Mouse (Mus musculus) neural tube, embryonic 10.5 days (tissue): ENCODE data around the gene Defb48.

Experiments used
- DNase-seq: peaks from one replicate; pipeline ENCODE4 v3.0.0-alpha.2; 2017; ENCODE audit warnings: low spot score; ENCODE audit errors: extremely low spot score

Gene Defb48

GRCm38 (mm10) chr14:62935361-62935760 lies 48.9 kb downstream of the Defb48 start:
- DNase-seq: no peak

- no peak for DNase-seq
Observed at GRCm38 (mm10) chr14:62928101-62928541, 56.2 kb downstream of the Defb48 start.
